Mouse (Mus musculus): ENCODE measurements at regions not wholly inside any gene's neighbourhood (a gene's known extent, or its start where the extent isn't known, plus 50 kb on each side); places are given as distances from the start of the nearest gene placed in this dataset.

GRCm38 (mm10) chr1:55957804-55958445 is 552.2 kb downstream of the Plcl1 start:
- peak in 1 of 2 experiments; percentile 66 for DNase-seq (ENCODE audit: low spot score in 2 of 2)
- intact Hi-C loops (cut with DNase I), result loop anchor here (2.0 to 10.0 kb wide), 2 partner anchors 65 to 937 kb away; no protein-coding TSS in a partner anchor

- DNase-seq (ENCODE audit: low spot score in 2 of 2), result peak; percentile 82 to 95
- intact Hi-C loops (cut with DNase I), result loop anchor here (1.0 to 2.0 kb wide), 3 partner anchors 289 to 1245 kb away; no protein-coding TSS in a partner anchor
These were observed 554.6 kb downstream of the Plcl1 start for GRCm38 (mm10) chr1:55960291-55960690.

GRCm38 (mm10) chr1:55963867-55964266 is 558.1 kb downstream of the Plcl1 start:
- intact Hi-C loops (cut with DNase I), result no loop called here
- DNase-seq (ENCODE audit: low spot score in 2 of 2), result no peak

GRCm38 (mm10) chr1:55966273-55966672 is 560.6 kb downstream of the Plcl1 start:
- intact Hi-C loops (cut with DNase I), result no loop called here
- DNase-seq (ENCODE audit: low spot score in 2 of 2), result no peak

- DNase-seq (ENCODE audit: low spot score in 2 of 2), result no peak
- intact Hi-C loops (cut with DNase I), result no loop called here
These were observed 562.1 kb downstream of the Plcl1 start for GRCm38 (mm10) chr1:55967869-55968268.

- intact Hi-C loops (cut with DNase I), result no loop called here
- no peak for DNase-seq (ENCODE audit: low spot score in 2 of 2)
These were observed 572.1 kb downstream of the Plcl1 start for GRCm38 (mm10) chr1:55977796-55978195.

- DNase-seq (ENCODE audit: low spot score in 2 of 2), result peak in 1 of 2 experiments; percentile 55
These were observed 577.9 kb downstream of the Plcl1 start for GRCm38 (mm10) chr1:55983522-55984066.

GRCm38 (mm10) chr1:55997074-55997473 is 591.4 kb downstream of the Plcl1 start:
- DNase-seq (ENCODE audit: low spot score in 2 of 2), result no peak

More at GRCm38 (mm10) chr1:55983522-55984066, 577.9 kb downstream of the Plcl1 start:
- intact Hi-C loops (cut with DNase I), result no loop called here

More at GRCm38 (mm10) chr1:55997074-55997473, 591.4 kb downstream of the Plcl1 start:
- intact Hi-C loops (cut with DNase I), result no loop called here

All from left cerebral cortex, postnatal 25 days (tissue).